Mouse (Mus musculus): Measurements from ENCODE around the gene Gm4985. TPM values are rescaled to one million over a fixed set of nuclear protein-coding genes. Genes with fewer than 3 reads are reported as not detected.
"Not testable (repeated sequence)": the region's sequence is repeated elsewhere in the genome, so short reads cannot be mapped to it uniquely, and the experiment has no call there.

The Gm4985 gene
- total RNA-seq (2015) (not detected in 2 replicates), total RNA-seq (2017) (not detected in 2 replicates)

DNA sequence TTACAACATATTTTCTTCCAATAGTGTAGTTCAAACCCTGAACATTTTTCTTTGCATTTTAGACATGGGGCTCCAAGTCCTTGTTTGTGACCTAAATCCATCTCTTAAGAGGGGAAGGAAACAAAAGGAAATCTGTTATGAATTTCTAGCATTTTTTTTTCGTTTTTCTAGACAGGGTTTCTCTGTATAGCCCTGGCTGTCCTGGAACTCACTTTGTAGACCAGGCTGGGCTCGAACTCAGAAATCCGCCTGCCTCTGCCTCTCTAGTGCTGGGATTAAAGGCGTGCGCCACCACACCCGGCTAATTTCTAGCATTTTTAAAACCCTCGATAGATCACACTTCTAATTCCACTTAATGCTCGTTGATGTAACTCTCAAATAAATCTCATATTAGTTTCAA is at the start of gene Gm4985:
TSS of gene Gm4985 (minus strand) at position 101 of the 400 bp plus-strand sequence.
- not testable (repeated sequence) for ATAC-seq (ENCODE audit: poor library complexity, severe bottlenecking)

DNA sequence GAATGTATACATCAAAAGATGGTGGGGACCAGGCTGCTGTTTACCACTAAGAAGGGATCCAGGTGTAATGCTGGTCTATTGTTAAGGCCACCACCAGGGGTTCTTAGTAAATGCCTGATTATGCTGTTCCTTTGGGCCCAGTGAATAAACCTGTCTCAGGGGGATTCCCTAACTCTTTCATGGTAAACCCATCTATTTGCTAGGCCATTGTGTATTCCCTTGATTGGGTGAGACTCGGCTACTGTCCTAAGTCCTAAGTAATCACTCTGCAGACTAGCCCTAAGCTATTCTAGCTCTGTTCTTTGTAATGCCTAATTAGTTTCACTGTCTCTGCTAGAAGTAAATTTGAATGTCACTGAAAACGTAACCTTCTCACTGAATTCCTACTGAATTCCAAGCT is 4.6 kb downstream of the Gm4985 start:
- no peak for ATAC-seq (ENCODE audit: poor library complexity, severe bottlenecking)

Other genes with a start within 250 kb of the Gm4985 start
- gene Gm4907, start 76.4 kb downstream of the Gm4985 start, total RNA-seq (2015) = not detected in 2 replicates
- not detected in 2 replicates for gene Gm4907, start 76.4 kb downstream of the Gm4985 start, total RNA-seq (2017)

Data from megakaryocyte, adult 5-6 weeks (primary cell).